Mouse (Mus musculus) stomach, postnatal 0 days (tissue): ENCODE data around the gene Daam1. TPM values are rescaled to one million over a fixed set of nuclear protein-coding genes. Genes with fewer than 3 reads are reported as not detected.

Experiments
- ATAC-seq: fragments of 200-750 bp; cut with Nextera tagmentation; 2 replicates; pipeline ENCODE4 v1.8.0; 2017; ENCODE audit not compliant: low FRiP score, low TSS enrichment
- DNase-seq: peaks from one replicate; pipeline ENCODE4 v3.0.0-alpha.2; 2016; ENCODE audit warnings: low spot score
- H3K27ac ChIP-seq: fragments of 300-500 bp; sonication (generic); replicated peaks from 2 replicates; pipeline ENCODE4 v1.5.1; 2014; ENCODE audit warnings: mild to moderate bottlenecking, control low read depth
- H3K27me3 ChIP-seq: fragments of 300-500 bp; sonication (generic); 2 replicates; pipeline ENCODE4 v1.6.1; 2014; ENCODE audit warnings: low read length; ENCODE audit not compliant: control insufficient read depth, insufficient read depth
- H3K36me3 ChIP-seq: fragments of 300-500 bp; sonication (generic); 2 replicates; pipeline ENCODE4 v1.6.1; 2014; ENCODE audit warnings: low read length, mixed read lengths; ENCODE audit not compliant: control insufficient read depth, insufficient read depth
- H3K4me1 ChIP-seq: fragments of 300-500 bp; sonication (generic); replicated peaks from 2 replicates; pipeline ENCODE4 v1.6.1; 2014; ENCODE audit warnings: antibody characterized with exemption; ENCODE audit not compliant: control insufficient read depth, insufficient read depth
- H3K4me2 ChIP-seq: fragments of 300-500 bp; sonication (generic); replicated peaks from 2 replicates; pipeline ENCODE4 v1.6.1; 2014; ENCODE audit warnings: low read depth, mild to moderate bottlenecking, control low read depth, moderate library complexity
- H3K4me3 ChIP-seq: fragments of 300-500 bp; sonication (generic); 2 replicates; pipeline ENCODE4 v1.5.1; 2014; ENCODE audit warnings: low read depth, low read length, control low read depth
- H3K9ac ChIP-seq: fragments of 300-500 bp; sonication (generic); 2 replicates; pipeline ENCODE4 v1.6.1; 2014; ENCODE audit warnings: mild to moderate bottlenecking, low read length, control low read depth, mixed read lengths
- H3K9me3 ChIP-seq: fragments of 300-500 bp; sonication (generic); 2 replicates; pipeline ENCODE4 v1.6.1; 2016; ENCODE audit warnings: low read length; ENCODE audit not compliant: control insufficient read depth
- CTCF ChIP-seq: IDR thresholded peaks from 2 replicates; pipeline ENCODE4 v1.5.1; 2016; ENCODE audit warnings: antibody characterized with exemption, low read depth, mild to moderate bottlenecking, moderate library complexity
- EP300 ChIP-seq: optimal IDR thresholded peaks from 2 replicates; pipeline ENCODE3; 2016; ENCODE audit warnings: antibody characterized with exemption
- WGBS: fragments of 180-500 bp; shearing (Covaris S2); extraction: QIAGEN DNeasy Blood & Tissue Kit; methylation state at CpG from one replicate; pipeline ENCODE4 v1.1.7; 2014; 5-methylcytosine and 5-hydroxymethylcytosine counted together
- polyA plus RNA-seq: library from polyadenylated mRNA; unstranded; fragments of >200 nt; fragmentation: Nextera tagmentation; extraction: Ambion mirVana; gene quantifications from 2 replicates; pipeline ENCODE4 v1.2.1, GENCODE M21; 2015

Gene Daam1
- polyA plus RNA-seq, 1 experiment from 2014 or later = 6.9 TPM

DNA sequence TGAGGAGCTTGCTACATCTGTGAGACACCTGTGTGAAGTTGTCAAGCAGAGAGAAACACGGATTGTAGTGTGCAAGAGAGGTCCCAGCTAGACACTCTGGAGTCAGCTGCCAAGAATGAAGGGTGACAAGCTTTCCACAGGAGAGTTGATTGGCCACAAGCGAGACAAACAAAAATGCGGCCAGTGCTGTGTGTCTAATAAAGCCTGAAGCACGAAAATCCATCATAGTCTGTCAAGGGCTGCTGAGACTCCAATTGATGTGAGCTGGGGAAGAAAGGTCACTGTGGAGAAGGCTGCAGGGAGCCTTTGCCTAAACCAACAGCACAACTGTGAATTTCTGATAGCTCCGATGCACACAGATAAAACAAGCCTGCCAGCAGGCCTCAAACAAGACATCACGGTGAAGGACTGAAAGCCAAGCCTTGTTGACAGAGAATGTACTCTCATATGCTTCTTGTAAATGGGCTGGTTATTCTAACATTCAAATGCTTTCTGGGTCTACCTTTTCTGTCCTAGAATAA, 194.5 kb downstream of the Daam1 start:
- Histone ChIP-seq H3K36me3 (no peaks in the 10 kb centered on the region), H3K9me3 (no peaks in the 10 kb centered on the region), H3K9ac (no peak overlapping the region), H3K27ac (no peak overlapping the region), H3K4me1 (no peaks in the 10 kb centered on the region), H3K4me3 (no peak overlapping the region), H3K4me2 (no peak overlapping the region), H3K27me3 (no peaks in the 10 kb centered on the region)
- 51% methylated on average over 6 of the region's 6 CpGs for WGBS
- ATAC-seq (no peak), DNase-seq (no peak)
- TF ChIP-seq EP300 = no peak
- TF ChIP-seq CTCF = no peak

- ATAC-seq (no peak), DNase-seq (no peak)
- TF ChIP-seq CTCF (no peak), EP300 (no peak)
- Histone ChIP-seq H3K9ac (no peak overlapping the region), H3K4me3 (no peak overlapping the region), H3K4me1 (no peaks in the 10 kb centered on the region), H3K4me2 (no peak overlapping the region), H3K27ac (no peak overlapping the region), H3K36me3 (no peaks in the 10 kb centered on the region), H3K9me3 (no peaks in the 10 kb centered on the region), H3K27me3 (no peaks in the 10 kb centered on the region)
- 84% methylated on average over 5 of the region's 5 CpGs for WGBS
These were observed 200.3 kb downstream of the Daam1 start for GRCm38 (mm10) chr12:72031171-72031570.

GRCm38 (mm10) chr12:72031794-72032193, 200.9 kb downstream of the Daam1 start:
- no peaks in the 10 kb centered on the region for H3K4me1 ChIP-seq
- H3K9me3 ChIP-seq = no peaks in the 10 kb centered on the region
- no peak for ATAC-seq
- H3K4me2 ChIP-seq = no peak overlapping the region
- H3K4me3 ChIP-seq = no peak overlapping the region
- DNase-seq = no peak
- WGBS = 77% methylated on average over 6 of the region's 6 CpGs
- H3K27me3 ChIP-seq = no peaks in the 10 kb centered on the region
- no peak overlapping the region for H3K9ac ChIP-seq
- no peak overlapping the region for H3K27ac ChIP-seq
- H3K36me3 ChIP-seq = no peaks in the 10 kb centered on the region
- TF ChIP-seq EP300 (no peak), CTCF (no peak)

DNA sequence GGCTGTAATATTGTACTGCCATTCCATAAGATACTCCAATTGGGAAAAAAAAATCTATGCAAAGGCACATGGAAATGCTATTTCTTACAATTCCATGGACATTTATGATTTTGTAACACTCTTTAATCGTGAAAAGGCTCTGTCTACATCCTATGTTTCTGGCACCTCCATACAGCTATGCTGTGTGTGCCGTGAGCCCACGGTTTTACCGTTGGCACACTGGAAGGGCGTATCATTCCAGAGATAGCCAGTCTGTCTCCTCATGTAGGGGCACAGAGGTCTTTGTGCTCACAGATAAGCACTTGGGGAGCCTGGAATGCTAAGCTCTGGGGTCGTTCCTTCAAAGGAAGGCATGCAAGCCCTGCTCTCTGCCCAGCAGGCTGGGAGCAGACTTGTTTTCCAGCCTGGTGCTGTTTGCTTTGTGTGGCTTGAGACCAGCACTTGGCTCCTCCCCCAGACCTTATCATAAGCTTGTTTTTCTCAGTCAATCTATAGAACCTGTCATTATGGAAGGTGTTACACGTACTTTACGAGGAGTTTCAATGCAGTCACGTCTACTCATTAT, 205.3 kb downstream of the Daam1 start:
- H3K4me3 ChIP-seq = no peak overlapping the region
- H3K27ac ChIP-seq = no peak overlapping the region
- no peaks in the 10 kb centered on the region for H3K27me3 ChIP-seq
- H3K36me3 ChIP-seq = no peaks in the 10 kb centered on the region
- peak overlapping the region; percentile 18; the same call in 1 of the 2 replicates for H3K4me2 ChIP-seq
- H3K4me1 ChIP-seq = no peaks in the 10 kb centered on the region
- DNase-seq = peak; percentile 36
- 0 out of 2 replicates have a peak, but pooled peaks have one; percentile 49 for ATAC-seq
- TF ChIP-seq EP300 = no peak
- TF ChIP-seq CTCF = no peak
- no peak overlapping the region for H3K9ac ChIP-seq
- 51% methylated on average over 9 of the region's 9 CpGs for WGBS
- no peaks in the 10 kb centered on the region for H3K9me3 ChIP-seq

- DNase-seq = no peak
- H3K36me3 ChIP-seq = no peaks in the 10 kb centered on the region
- 71% methylated on average over 6 of the region's 6 CpGs for WGBS
These were observed 206.2 kb downstream of the Daam1 start for GRCm38 (mm10) chr12:72037049-72037448.

GRCm38 (mm10) chr12:72038866-72039265, 208.0 kb downstream of the Daam1 start:
- Histone ChIP-seq H3K27ac (no peak overlapping the region), H3K4me1 (no peaks in the 10 kb centered on the region), H3K9me3 (no peaks in the 10 kb centered on the region), H3K4me3 (no peak overlapping the region), H3K9ac (no peak overlapping the region), H3K36me3 (no peaks in the 10 kb centered on the region), H3K27me3 (no peaks in the 10 kb centered on the region), H3K4me2 (no peak overlapping the region)
- DNase-seq (no peak), ATAC-seq (no peak)
- 51% methylated on average over 2 of the region's 2 CpGs for WGBS
- TF ChIP-seq CTCF (no peak), EP300 (no peak)

More at GRCm38 (mm10) chr12:72037049-72037448, 206.2 kb downstream of the Daam1 start:
- no peak overlapping the region for H3K27ac ChIP-seq
- no peak overlapping the region for H3K4me2 ChIP-seq
- no peak overlapping the region for H3K4me3 ChIP-seq
- TF ChIP-seq CTCF (no peak), EP300 (no peak)
- H3K4me1 ChIP-seq = no peaks in the 10 kb centered on the region
- H3K9ac ChIP-seq = no peak overlapping the region
- no peaks in the 10 kb centered on the region for H3K27me3 ChIP-seq
- no peak for ATAC-seq
- H3K9me3 ChIP-seq = no peaks in the 10 kb centered on the region
